Mouse (Mus musculus): ENCODE results near the gene AY358078. TPM values are rescaled to one million over a fixed set of nuclear protein-coding genes. Genes with fewer than 3 reads are reported as not detected.

AY358078 gene
- not detected in 2 replicates for total RNA-seq (2012; rRNA removed)
- total RNA-seq (2014; rRNA removed): 0.26 TPM in 1 of 2 replicates, not detected in the other
- polyA plus RNA-seq (2012; ENCODE audit: insufficient read length, low read depth): not detected in 2 replicates

- dilution Hi-C loops (cut with MboI; ENCODE audit: extremely low pct_ligation_motif_present, extremely low pct_unique_long_range_greater_than_20kb, low sequenced_read_pairs): no loop called here
- no peaks in the 10 kb centered on the region for H3K9me3 ChIP-seq (replicated peaks; ENCODE audit: low read length)
- DNase-seq (ENCODE audit: extremely low read depth): no peak
- no peak within 1 kb of the TSS for H3K27ac ChIP-seq (ENCODE audit: insufficient read depth, low read depth)
- TF ChIP-seq UBTF (IDR thresholded peaks at IDR 0.05; ENCODE audit: low read depth, low read length) (no peak), EP300 (IDR thresholded peaks at IDR 0.05; ENCODE audit: low read length) (no peak), POLR2A (IDR thresholded peaks at IDR 0.05; ENCODE audit: low read depth, low read length) (no peak), CHD1 (IDR thresholded peaks at IDR 0.05; ENCODE audit: low read depth, low read length) (no peak), JUND (conservative IDR thresholded peaks at IDR 0.05; ENCODE audit: low read depth, low read length) (no peak), NELFE (IDR thresholded peaks at IDR 0.05; ENCODE audit: low read depth, low read length) (no peak), GABPA (IDR thresholded peaks at IDR 0.05; ENCODE audit: insufficient replicate concordance, low read depth, low read length) (no peak), MAX (IDR thresholded peaks at IDR 0.05; ENCODE audit: low read length) (no peak), SMC3 (IDR thresholded peaks at IDR 0.05; ENCODE audit: low read depth, low read length) (no peak), ZKSCAN1 (IDR thresholded peaks at IDR 0.05; ENCODE audit: borderline replicate concordance, low read depth, low read length) (no peak), RAD21 (IDR thresholded peaks at IDR 0.05; ENCODE audit: low read depth, low read length) (no peak), ETS1 (conservative IDR thresholded peaks at IDR 0.05; ENCODE audit: low read depth, low read length) (no peak), SIN3A (IDR thresholded peaks at IDR 0.05; ENCODE audit: low read length) (no peak), CHD2 (IDR thresholded peaks at IDR 0.05; ENCODE audit: low read length) (no peak)
- H3K4me3 ChIP-seq (replicated peaks in 1 of 3; ENCODE audit: low read depth in 2 of 3, low read length in 2 of 3, poor library complexity in 1 of 3): no peak within 1 kb of the TSS
- H3K9ac ChIP-seq (ENCODE audit: insufficient read depth, low read depth): no peak within 1 kb of the TSS
- no peak within 1 kb of the TSS for H3K4me2 ChIP-seq (ENCODE audit: insufficient read depth, low read depth, poor library complexity, severe bottlenecking)
- no peaks in the 10 kb centered on the region for H3K36me3 ChIP-seq (replicated peaks in 1 of 2; ENCODE audit: control insufficient read depth in 1 of 2, insufficient read depth in 1 of 2, low read length in 1 of 2)
- no peaks in the 10 kb centered on the region for H3K79me2 ChIP-seq (replicated peaks; ENCODE audit: control insufficient read depth, extremely low read depth, insufficient read depth, poor library complexity, severe bottlenecking)
- no peaks in the 10 kb centered on the region for H3K27me3 ChIP-seq (replicated peaks)
- H3K4me1 ChIP-seq (ENCODE audit: control insufficient read depth in 1 of 2, insufficient read depth in 2 of 2): no peaks in the 10 kb centered on the region
- in situ Hi-C loops (cut with MboI; ENCODE audit: low pct_ligation_motif_present, low pct_unique_long_range_greater_than_20kb, low sequenced_read_pairs): no loop called here
Observed at GRCm38 (mm10) chr14:51799746-51800145, at the start of gene AY358078. AY358078 (plus strand) TSS chr14:51800046.

GRCm38 (mm10) chr14:51755944-51756343 is 43.9 kb upstream of the AY358078 start:
- dilution Hi-C loops (cut with MboI; ENCODE audit: extremely low pct_ligation_motif_present, extremely low pct_unique_long_range_greater_than_20kb, low sequenced_read_pairs) (no loop called here), in situ Hi-C loops (cut with MboI; ENCODE audit: low pct_ligation_motif_present, low pct_unique_long_range_greater_than_20kb, low sequenced_read_pairs) (loop anchor here (25.0 kb wide), 1 partner anchor 106 kb away; the partner anchor contains the start of gene Ear6)
- peaks cover 0 to 3% of the 10 kb centered on the region in 2 experiments; a peak in 1 of 4 replicates for H3K4me1 ChIP-seq (ENCODE audit: control insufficient read depth in 1 of 2, insufficient read depth in 2 of 2)
- no peak for DNase-seq (ENCODE audit: extremely low read depth)
- H3K79me2 ChIP-seq (replicated peaks; ENCODE audit: control insufficient read depth, extremely low read depth, insufficient read depth, poor library complexity, severe bottlenecking): no peaks in the 10 kb centered on the region
- H3K9ac ChIP-seq (ENCODE audit: insufficient read depth, low read depth): no peak overlapping the region
- no peak overlapping the region for H3K4me2 ChIP-seq (ENCODE audit: insufficient read depth, low read depth, poor library complexity, severe bottlenecking)
- H3K27me3 ChIP-seq (replicated peaks): no peaks in the 10 kb centered on the region
- TF ChIP-seq NELFE (IDR thresholded peaks at IDR 0.05; ENCODE audit: low read depth, low read length): no peak
- no peak for TF ChIP-seq MAZ (IDR thresholded peaks at IDR 0.05; ENCODE audit: low read depth, low read length)
- TF ChIP-seq TBP (conservative IDR thresholded peaks at IDR 0.05; ENCODE audit: low read depth, low read length): no peak
- no peak for TF ChIP-seq MAFK (IDR thresholded peaks at IDR 0.05; ENCODE audit: insufficient replicate concordance, low read length)
- TF ChIP-seq ZKSCAN1 (IDR thresholded peaks at IDR 0.05; ENCODE audit: borderline replicate concordance, low read depth, low read length): no peak
- TF ChIP-seq ZMIZ1 (IDR thresholded peaks at IDR 0.05; ENCODE audit: low read depth, low read length): no peak
- TF ChIP-seq SMC3 (IDR thresholded peaks at IDR 0.05; ENCODE audit: low read depth, low read length): no peak
- no peak for TF ChIP-seq MAX (IDR thresholded peaks at IDR 0.05; ENCODE audit: low read length)
- no peak for TF ChIP-seq RAD21 (IDR thresholded peaks at IDR 0.05; ENCODE audit: low read depth, low read length)
- TF ChIP-seq MYC (IDR thresholded peaks at IDR 0.05; ENCODE audit: low read depth, low read length): no peak
- TF ChIP-seq RCOR1 (conservative IDR thresholded peaks at IDR 0.05; ENCODE audit: low read depth, low read length): no peak
- TF ChIP-seq ETS1 (conservative IDR thresholded peaks at IDR 0.05; ENCODE audit: low read depth, low read length): no peak
- TF ChIP-seq E2F4 (IDR thresholded peaks at IDR 0.05; ENCODE audit: insufficient replicate concordance, low read depth, low read length): no peak
- TF ChIP-seq POLR2AphosphoS2 (IDR thresholded peaks at IDR 0.05; ENCODE audit: low read depth, low read length): no peak
- no peak for TF ChIP-seq JUND (conservative IDR thresholded peaks at IDR 0.05; ENCODE audit: low read depth, low read length)
- TF ChIP-seq POLR2A (IDR thresholded peaks at IDR 0.05; ENCODE audit: low read depth, low read length): no peak
- TF ChIP-seq USF1 (IDR thresholded peaks at IDR 0.05; ENCODE audit: low read depth, low read length): no peak
- no peak for TF ChIP-seq CHD2 (IDR thresholded peaks at IDR 0.05; ENCODE audit: low read length)
- no peak for TF ChIP-seq KAT2A (IDR thresholded peaks at IDR 0.05; ENCODE audit: insufficient replicate concordance, low read length)
- TF ChIP-seq PAX5 (IDR thresholded peaks at IDR 0.05; ENCODE audit: low read length): no peak
- no peak overlapping the region for H3K4me3 ChIP-seq (replicated peaks in 1 of 3; ENCODE audit: low read depth in 2 of 3, low read length in 2 of 3, poor library complexity in 1 of 3)
- no peaks in the 10 kb centered on the region for H3K9me3 ChIP-seq (replicated peaks; ENCODE audit: low read length)
- H3K27ac ChIP-seq (ENCODE audit: insufficient read depth, low read depth): no peak overlapping the region
- H3K36me3 ChIP-seq (replicated peaks in 1 of 2; ENCODE audit: control insufficient read depth in 1 of 2, insufficient read depth in 1 of 2, low read length in 1 of 2): no peaks in the 10 kb centered on the region

Data from CH12.LX (cell line).